Mouse (Mus musculus): ENCODE results near the gene Srrt.
A peak's percentile ranks its signal among the peaks of the same experiment; 100 is the strongest.

Gene Srrt

GRCm38 (mm10) chr5:137338256-137338655 lies 30.8 kb upstream of the Srrt start:
- DNase-seq (ENCODE audit: low spot score in 2 of 2): peak; percentile 87 to 90

- DNase-seq (ENCODE audit: low spot score in 2 of 2): no peak
These were observed 29.7 kb upstream of the Srrt start for GRCm38 (mm10) chr5:137337190-137337589.

- no peak for DNase-seq (ENCODE audit: low spot score in 2 of 2)
These were observed 27.6 kb upstream of the Srrt start for GRCm38 (mm10) chr5:137335066-137335465.

DNA sequence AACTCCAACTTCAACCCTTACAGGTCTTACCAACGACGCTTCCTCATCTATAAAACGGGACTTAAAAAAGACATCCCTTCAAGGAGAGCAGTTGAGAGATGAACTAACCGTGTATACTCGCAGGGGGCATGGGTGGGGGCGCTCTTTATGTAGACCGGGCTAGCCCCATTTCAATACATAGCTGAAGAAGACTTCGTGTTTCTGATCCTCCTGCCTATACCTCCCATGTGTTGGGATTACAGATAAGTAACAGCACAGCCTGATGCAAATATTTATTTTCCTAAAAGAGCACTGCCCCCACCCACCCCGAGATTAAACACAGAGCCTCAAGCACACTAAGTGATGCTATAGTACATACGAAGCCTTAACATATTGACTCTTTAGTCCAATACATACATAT lies 26.8 kb upstream of the Srrt start:
- no peak for DNase-seq (ENCODE audit: low spot score in 2 of 2)

- peak; percentile 90 for DNase-seq (ENCODE audit: low spot score in 2 of 2)
These were observed 26.2 kb upstream of the Srrt start, which contains the start of gene Slc12a9 for GRCm38 (mm10) chr5:137333512-137334174. Gene Slc12a9 (minus strand): TSS chr5:137333597.

DNA sequence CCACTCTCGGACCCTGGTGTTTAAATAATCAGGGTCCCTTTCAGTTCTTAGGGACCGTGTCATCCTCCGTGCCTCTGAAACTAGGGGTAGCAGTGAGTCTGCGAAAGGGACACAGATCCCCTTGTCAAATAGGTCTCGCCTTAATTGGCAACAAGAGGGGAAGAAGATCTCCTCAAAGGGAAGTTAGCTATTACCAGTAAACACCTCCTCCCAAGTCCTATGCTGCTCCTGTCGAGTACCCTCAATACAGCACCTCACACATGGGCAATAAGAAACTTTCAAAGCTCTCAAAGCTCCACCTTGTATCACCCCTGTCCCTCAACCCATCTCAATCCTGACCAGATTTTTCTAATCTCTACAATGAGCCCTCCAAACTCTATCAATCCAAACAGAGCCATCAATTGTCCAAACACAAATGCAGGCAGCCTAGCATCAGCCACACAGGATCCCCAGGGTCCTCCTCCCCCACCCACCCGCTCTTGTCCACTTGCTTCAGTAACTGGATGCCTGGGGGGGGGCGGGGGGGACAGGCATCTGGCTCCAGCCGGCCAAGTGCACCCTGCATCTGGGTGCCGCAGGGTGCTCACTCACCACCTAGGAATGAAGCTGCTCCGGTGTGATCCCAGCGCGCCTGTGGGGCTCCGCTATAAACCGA lies 25.5 kb upstream of the Srrt start:
- no peak for DNase-seq (ENCODE audit: low spot score in 2 of 2)

- DNase-seq (ENCODE audit: low spot score in 2 of 2): no peak
These were observed 23.4 kb upstream of the Srrt start for GRCm38 (mm10) chr5:137330910-137331309.

GRCm38 (mm10) chr5:137320996-137321395 lies 13.5 kb upstream of the Srrt start:
- DNase-seq (ENCODE audit: low spot score in 2 of 2): no peak

DNA sequence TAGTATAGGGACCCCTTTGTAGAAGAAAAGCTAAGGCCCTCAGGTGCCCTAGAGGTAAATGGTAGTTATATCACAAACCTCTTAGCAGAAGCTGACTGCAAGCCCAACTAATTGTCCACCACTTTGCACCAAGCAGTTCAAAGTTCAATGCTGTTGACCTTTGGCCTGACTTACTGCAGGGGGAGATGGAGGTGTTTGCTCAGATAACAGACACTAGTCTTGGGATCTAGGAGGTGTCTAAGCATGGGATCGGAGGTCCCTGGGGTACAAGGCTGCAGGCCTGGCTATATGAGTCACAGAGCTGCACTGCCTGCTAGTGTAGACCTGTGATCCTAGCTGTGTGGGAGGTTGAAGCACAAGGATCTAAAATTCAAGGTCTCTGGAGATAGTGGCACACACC lies 11.1 kb upstream of the Srrt start:
- DNase-seq (ENCODE audit: low spot score in 2 of 2): no peak

DNA sequence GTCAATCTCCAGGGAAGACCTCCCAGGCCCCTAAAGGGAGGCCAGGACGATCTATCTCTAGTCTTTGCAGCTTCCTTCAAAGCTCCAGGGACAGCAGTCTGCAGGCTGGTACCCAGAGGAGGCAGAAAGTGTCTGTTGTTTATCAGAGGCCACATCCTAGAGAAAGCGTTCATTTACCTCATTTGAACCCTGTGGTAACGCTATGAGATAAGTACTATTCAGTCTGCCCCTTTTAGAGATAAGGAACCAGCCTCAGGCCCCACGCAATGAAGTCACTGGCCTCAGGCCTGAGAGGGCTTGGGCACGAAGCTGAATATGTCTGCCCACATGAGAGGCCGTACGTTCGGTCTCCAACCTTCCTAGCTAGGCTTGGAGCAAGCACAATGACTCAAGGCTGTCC lies 9.9 kb upstream of the Srrt start:
- DNase-seq (ENCODE audit: low spot score in 2 of 2): no peak

DNA sequence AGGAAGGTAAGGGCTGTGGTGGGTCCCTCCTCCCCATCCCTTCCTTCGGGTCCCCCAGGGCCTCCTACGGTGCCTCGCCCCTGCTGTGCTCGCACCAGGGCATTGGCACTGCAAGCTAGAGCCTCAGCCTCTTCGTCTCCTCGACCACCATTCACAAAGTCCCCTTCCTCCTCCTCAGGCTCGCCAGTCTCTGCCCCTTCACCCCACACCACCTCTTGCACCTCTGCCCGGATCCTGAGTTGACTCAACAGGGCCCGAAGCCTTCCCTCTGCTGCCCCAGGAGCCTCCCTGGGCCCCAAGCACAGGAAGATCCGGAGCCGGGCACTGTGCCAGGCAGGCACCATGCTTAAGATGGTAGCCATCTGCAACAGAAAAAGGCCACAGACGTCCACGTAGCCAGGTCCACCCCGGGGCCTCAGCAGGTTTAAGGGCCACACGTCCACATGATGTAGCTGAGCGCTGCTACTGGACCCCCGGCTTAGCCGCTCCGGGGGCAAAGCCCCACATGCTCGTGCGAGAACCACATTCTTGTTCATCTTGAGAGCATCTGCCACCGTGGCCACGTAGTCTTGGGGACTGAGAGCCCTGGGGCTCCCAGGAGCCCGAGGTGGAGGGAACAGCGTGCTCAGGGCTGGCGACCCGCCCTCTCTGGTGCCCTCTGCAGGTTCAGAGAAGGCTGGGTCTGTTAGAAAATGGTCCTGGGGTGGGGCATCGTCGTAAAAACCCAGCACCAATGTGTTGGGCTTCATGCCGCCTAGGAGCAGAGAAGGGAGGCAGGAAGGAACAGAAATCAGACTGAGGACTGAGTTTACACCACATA lies 7.8 kb upstream of the Srrt start:
- no peak for DNase-seq (ENCODE audit: low spot score in 2 of 2)

DNA sequence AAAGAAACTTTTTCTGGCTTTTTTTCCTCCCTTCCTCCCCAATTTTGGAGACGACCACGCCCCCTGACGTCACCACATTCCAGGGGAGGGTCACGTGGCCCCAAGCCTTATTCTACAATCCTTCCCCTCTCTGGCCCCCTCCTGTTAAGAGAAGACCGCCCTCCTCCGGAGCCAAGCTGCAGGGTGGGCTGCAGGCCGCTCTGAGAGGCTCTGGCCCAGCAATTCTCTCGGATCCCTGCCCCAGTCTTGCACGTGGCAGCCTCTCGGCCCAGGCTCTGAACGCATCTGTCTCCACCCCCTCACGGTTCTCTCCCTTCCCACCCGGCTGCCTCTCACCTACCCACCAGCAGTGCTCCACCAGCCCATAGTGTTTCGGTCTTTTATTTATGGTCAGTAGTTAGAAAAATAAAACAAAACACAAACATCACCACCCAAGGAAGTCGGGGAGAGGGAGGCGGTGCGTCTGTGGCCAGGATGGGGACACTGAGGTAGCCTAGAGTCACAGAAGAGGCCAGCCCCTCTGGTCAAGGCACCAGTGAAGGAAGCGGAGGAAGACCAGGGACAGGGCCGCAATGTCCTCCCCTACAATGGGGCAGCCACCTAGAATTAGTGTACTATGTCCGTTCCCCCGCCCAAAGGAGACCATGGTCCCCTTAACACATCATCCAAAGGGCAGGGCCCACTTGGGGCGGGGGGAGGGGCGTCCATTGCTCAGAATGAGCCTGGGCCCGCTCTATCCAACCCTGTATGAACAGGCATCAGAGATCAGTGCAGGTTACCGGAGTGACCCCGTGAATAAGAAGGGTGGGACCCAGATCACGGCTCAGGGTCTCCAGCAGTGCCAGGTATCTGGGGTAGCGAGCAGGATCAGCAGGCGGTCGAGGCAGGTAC lies 7.0 kb upstream of the Srrt start, which contains the start of gene Trip6:
Gene Trip6, minus strand, starts transcription at position 212 of the 891 bp plus-strand sequence.
- DNase-seq (ENCODE audit: low spot score in 2 of 2): no peak

GRCm38 (mm10) chr5:137313466-137314192 lies 6.2 kb upstream of the Srrt start:
- DNase-seq (ENCODE audit: low spot score in 2 of 2): no peak

DNA sequence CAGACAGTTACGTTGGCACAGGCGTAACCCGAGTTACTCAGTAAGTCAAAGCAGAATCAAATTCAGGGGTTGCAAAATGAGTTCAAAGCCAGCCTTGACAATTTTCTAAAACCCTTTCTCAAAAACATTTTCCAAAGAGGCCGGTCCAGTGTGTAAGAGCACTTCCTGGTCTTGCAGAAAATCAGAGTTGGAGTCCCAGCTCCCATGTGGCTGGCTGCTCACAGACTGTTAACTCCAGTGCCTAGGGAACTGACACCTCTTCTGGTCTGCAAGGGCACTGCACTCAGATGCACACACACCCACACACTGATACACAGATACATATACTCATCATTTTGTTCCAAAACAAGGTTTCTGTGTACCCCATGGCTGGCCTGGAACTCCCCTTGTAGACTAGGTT lies 882 bp upstream of the Srrt start:
- DNase-seq (ENCODE audit: low spot score in 2 of 2): no peak

- no peak for DNase-seq (ENCODE audit: low spot score in 2 of 2)
These were observed 952 bp downstream of the Srrt start for GRCm38 (mm10) chr5:137306439-137307005.

DNA sequence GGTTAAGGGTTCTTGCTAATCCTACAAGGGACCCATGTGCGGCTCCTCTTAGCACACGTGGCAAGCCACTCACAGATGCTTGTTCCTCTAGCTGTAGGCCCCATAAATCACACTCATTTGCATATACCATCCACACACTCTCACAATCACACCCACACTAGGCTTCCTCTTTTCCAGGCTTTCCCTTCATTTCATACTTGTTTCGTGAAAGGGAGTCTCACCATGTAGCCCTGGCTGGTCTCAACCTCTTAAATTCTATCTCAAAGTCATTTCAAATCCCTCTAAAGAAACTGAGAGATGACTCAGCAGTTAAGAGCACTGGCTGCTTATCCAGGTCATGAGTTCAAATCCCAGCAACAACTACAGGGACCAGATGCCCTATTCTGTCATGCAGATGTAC lies 1.7 kb downstream of the Srrt start:
- DNase-seq (ENCODE audit: low spot score in 2 of 2): no peak

- no peak for DNase-seq (ENCODE audit: low spot score in 2 of 2)
These were observed 2.7 kb downstream of the Srrt start for GRCm38 (mm10) chr5:137304816-137305215.

DNA sequence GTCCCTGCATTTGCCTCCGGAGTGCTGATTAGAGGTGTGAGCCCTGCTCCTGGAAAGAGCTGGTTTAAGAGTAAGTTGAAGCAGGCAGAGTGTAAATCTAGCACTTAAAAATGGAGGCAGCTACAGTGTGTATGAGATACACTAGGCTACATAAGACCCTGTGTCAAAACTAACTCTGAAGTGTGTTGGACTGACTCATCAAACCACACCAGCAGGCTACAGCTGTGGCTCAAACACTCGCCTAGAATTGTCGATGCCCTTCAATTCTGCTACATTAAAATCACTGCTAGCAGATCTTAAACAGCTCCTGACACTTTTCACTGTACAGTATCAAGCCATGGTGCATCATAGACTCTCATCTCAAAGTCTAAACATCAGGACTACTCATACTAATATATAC lies 3.3 kb downstream of the Srrt start:
- no peak for DNase-seq (ENCODE audit: low spot score in 2 of 2)

GRCm38 (mm10) chr5:137303609-137304008 lies 3.9 kb downstream of the Srrt start:
- no peak for DNase-seq (ENCODE audit: low spot score in 2 of 2)

- DNase-seq (ENCODE audit: low spot score in 2 of 2): no peak
These were observed 6.2 kb downstream of the Srrt start for GRCm38 (mm10) chr5:137301253-137301652.

- no peak for DNase-seq (ENCODE audit: low spot score in 2 of 2)
These were observed 8.2 kb downstream of the Srrt start for GRCm38 (mm10) chr5:137299240-137299639.
